Mouse (Mus musculus): Measurements from ENCODE around the gene Gm28845.

Gene Gm28845

GRCm38 (mm10) chr1:65119438-65119837, at the start of gene Gm28845:
Gm28845 (minus strand) TSS chr1:65119558.
- DNase-seq (ENCODE audit: low read depth, low spot score), result no peak
- Histone ChIP-seq H3K27me3 (ENCODE audit: control insufficient read depth, insufficient read depth, low read length, poor library complexity, severe bottlenecking) (no peaks in the 10 kb centered on the region; the same call in 1 of the 2 replicates), H3K36me3 (ENCODE audit: control insufficient read depth, insufficient read depth, low read length, poor library complexity, severe bottlenecking) (no peaks in the 10 kb centered on the region)

- peaks cover 13% of the 10 kb centered on the region for H3K36me3 ChIP-seq (ENCODE audit: control insufficient read depth, insufficient read depth, low read length, poor library complexity, severe bottlenecking)
- no peak for DNase-seq (ENCODE audit: low read depth, low spot score)
- no peaks in the 10 kb centered on the region for H3K27me3 ChIP-seq (ENCODE audit: control insufficient read depth, insufficient read depth, low read length, poor library complexity, severe bottlenecking)
Observed at GRCm38 (mm10) chr1:65167496-65167895, 48.1 kb upstream of the Gm28845 start.

- Histone ChIP-seq H3K36me3 (ENCODE audit: control insufficient read depth, insufficient read depth, low read length, poor library complexity, severe bottlenecking) (peaks cover 18% of the 10 kb centered on the region), H3K27me3 (ENCODE audit: control insufficient read depth, insufficient read depth, low read length, poor library complexity, severe bottlenecking) (no peaks in the 10 kb centered on the region)
- no peak for DNase-seq (ENCODE audit: low read depth, low spot score)
Observed at GRCm38 (mm10) chr1:65162210-65162609, 42.9 kb upstream of the Gm28845 start.

GRCm38 (mm10) chr1:65156111-65156510, 36.8 kb upstream of the Gm28845 start:
- no peak for DNase-seq (ENCODE audit: low read depth, low spot score)
- peaks cover 8% of the 10 kb centered on the region; the same call in 1 of the 2 replicates for H3K36me3 ChIP-seq (ENCODE audit: control insufficient read depth, insufficient read depth, low read length, poor library complexity, severe bottlenecking)

GRCm38 (mm10) chr1:65154814-65155213, 35.5 kb upstream of the Gm28845 start:
- no peak for DNase-seq (ENCODE audit: low read depth, low spot score)
- H3K36me3 ChIP-seq (ENCODE audit: control insufficient read depth, insufficient read depth, low read length, poor library complexity, severe bottlenecking), result peaks cover 3% of the 10 kb centered on the region; the same call in 1 of the 2 replicates

More at GRCm38 (mm10) chr1:65156111-65156510, 36.8 kb upstream of the Gm28845 start:
- no peaks in the 10 kb centered on the region for H3K27me3 ChIP-seq (ENCODE audit: control insufficient read depth, insufficient read depth, low read length, poor library complexity, severe bottlenecking)

GRCm38 (mm10) chr1:65147971-65148370, 28.6 kb upstream of the Gm28845 start:
- no peak for DNase-seq (ENCODE audit: low read depth, low spot score)
- H3K36me3 ChIP-seq (ENCODE audit: control insufficient read depth, insufficient read depth, low read length, poor library complexity, severe bottlenecking), result no peaks in the 10 kb centered on the region
- no peaks in the 10 kb centered on the region for H3K27me3 ChIP-seq (ENCODE audit: control insufficient read depth, insufficient read depth, low read length, poor library complexity, severe bottlenecking)

More at GRCm38 (mm10) chr1:65154814-65155213, 35.5 kb upstream of the Gm28845 start:
- H3K27me3 ChIP-seq (ENCODE audit: control insufficient read depth, insufficient read depth, low read length, poor library complexity, severe bottlenecking), result no peaks in the 10 kb centered on the region

- no peak for DNase-seq (ENCODE audit: low read depth, low spot score)
- H3K27me3 ChIP-seq (ENCODE audit: control insufficient read depth, insufficient read depth, low read length, poor library complexity, severe bottlenecking), result no peaks in the 10 kb centered on the region
- no peaks in the 10 kb centered on the region for H3K36me3 ChIP-seq (ENCODE audit: control insufficient read depth, insufficient read depth, low read length, poor library complexity, severe bottlenecking)
Observed at GRCm38 (mm10) chr1:65147326-65147725, 28.0 kb upstream of the Gm28845 start.

- no peak for DNase-seq (ENCODE audit: low read depth, low spot score)
- Histone ChIP-seq H3K27me3 (ENCODE audit: control insufficient read depth, insufficient read depth, low read length, poor library complexity, severe bottlenecking) (no peaks in the 10 kb centered on the region), H3K36me3 (ENCODE audit: control insufficient read depth, insufficient read depth, low read length, poor library complexity, severe bottlenecking) (no peaks in the 10 kb centered on the region)
Observed at GRCm38 (mm10) chr1:65146601-65147000, 27.2 kb upstream of the Gm28845 start.

GRCm38 (mm10) chr1:65144783-65145182, 25.4 kb upstream of the Gm28845 start:
- Histone ChIP-seq H3K36me3 (ENCODE audit: control insufficient read depth, insufficient read depth, low read length, poor library complexity, severe bottlenecking) (no peaks in the 10 kb centered on the region), H3K27me3 (ENCODE audit: control insufficient read depth, insufficient read depth, low read length, poor library complexity, severe bottlenecking) (no peaks in the 10 kb centered on the region)
- DNase-seq (ENCODE audit: low read depth, low spot score), result no peak

- Histone ChIP-seq H3K27me3 (ENCODE audit: control insufficient read depth, insufficient read depth, low read length, poor library complexity, severe bottlenecking) (no peaks in the 10 kb centered on the region), H3K36me3 (ENCODE audit: control insufficient read depth, insufficient read depth, low read length, poor library complexity, severe bottlenecking) (no peaks in the 10 kb centered on the region)
- no peak for DNase-seq (ENCODE audit: low read depth, low spot score)
Observed at GRCm38 (mm10) chr1:65137560-65137959, 18.2 kb upstream of the Gm28845 start.

- DNase-seq (ENCODE audit: low read depth, low spot score), result no peak
- no peaks in the 10 kb centered on the region for H3K27me3 ChIP-seq (ENCODE audit: control insufficient read depth, insufficient read depth, low read length, poor library complexity, severe bottlenecking)
- H3K36me3 ChIP-seq (ENCODE audit: control insufficient read depth, insufficient read depth, low read length, poor library complexity, severe bottlenecking), result no peaks in the 10 kb centered on the region
Observed at GRCm38 (mm10) chr1:65132833-65133232, 13.5 kb upstream of the Gm28845 start.

- DNase-seq (ENCODE audit: low read depth, low spot score), result no peak
- no peaks in the 10 kb centered on the region for H3K36me3 ChIP-seq (ENCODE audit: control insufficient read depth, insufficient read depth, low read length, poor library complexity, severe bottlenecking)
Observed at GRCm38 (mm10) chr1:65131671-65132070, 12.3 kb upstream of the Gm28845 start.

GRCm38 (mm10) chr1:65130226-65130625, 10.9 kb upstream of the Gm28845 start:
- Histone ChIP-seq H3K27me3 (ENCODE audit: control insufficient read depth, insufficient read depth, low read length, poor library complexity, severe bottlenecking) (no peaks in the 10 kb centered on the region), H3K36me3 (ENCODE audit: control insufficient read depth, insufficient read depth, low read length, poor library complexity, severe bottlenecking) (no peaks in the 10 kb centered on the region)
- DNase-seq (ENCODE audit: low read depth, low spot score), result no peak

More at GRCm38 (mm10) chr1:65131671-65132070, 12.3 kb upstream of the Gm28845 start:
- no peaks in the 10 kb centered on the region for H3K27me3 ChIP-seq (ENCODE audit: control insufficient read depth, insufficient read depth, low read length, poor library complexity, severe bottlenecking)

GRCm38 (mm10) chr1:65129634-65130180, 10.3 kb upstream of the Gm28845 start:
- Histone ChIP-seq H3K27me3 (ENCODE audit: control insufficient read depth, insufficient read depth, low read length, poor library complexity, severe bottlenecking) (no peaks in the 10 kb centered on the region), H3K36me3 (ENCODE audit: control insufficient read depth, insufficient read depth, low read length, poor library complexity, severe bottlenecking) (no peaks in the 10 kb centered on the region)
- no peak for DNase-seq (ENCODE audit: low read depth, low spot score)

- no peaks in the 10 kb centered on the region; the same call in 1 of the 2 replicates for H3K27me3 ChIP-seq (ENCODE audit: control insufficient read depth, insufficient read depth, low read length, poor library complexity, severe bottlenecking)
- DNase-seq (ENCODE audit: low read depth, low spot score), result no peak
Observed at GRCm38 (mm10) chr1:65122574-65123372, 3.4 kb upstream of the Gm28845 start, which contains the start of gene D630023F18Rik. D630023F18Rik (minus strand) TSS chr1:65123214.

More at GRCm38 (mm10) chr1:65122574-65123372, 3.4 kb upstream of the Gm28845 start, which contains the start of gene D630023F18Rik:
- H3K36me3 ChIP-seq (ENCODE audit: control insufficient read depth, insufficient read depth, low read length, poor library complexity, severe bottlenecking), result no peaks in the 10 kb centered on the region

Data from splenic B cell, adult 2 months (primary cell).